Mouse (Mus musculus) gastrocnemius, postnatal 4 days (tissue): ENCODE results near the gene Cpn1. TPM values are rescaled to one million over a fixed set of nuclear protein-coding genes. Genes with fewer than 3 reads are reported as not detected.

Experiments used
- DNase-seq, 2 experiments: peaks; one replicate each; pipeline ENCODE4 v3.0.0; 2021 to 2022; ENCODE audit warnings: low spot score in 2 of 2, mixed read lengths in 2 of 2
- total RNA-seq, 2 experiments: library from RNA; stranded (reverse); gene quantifications; 2 replicates each; pipeline ENCODE4 v1.2.3; 2021

The Cpn1 gene
- total RNA-seq, 2 experiments from 2014 or later: 0.39 TPM; not detected in 1

DNA sequence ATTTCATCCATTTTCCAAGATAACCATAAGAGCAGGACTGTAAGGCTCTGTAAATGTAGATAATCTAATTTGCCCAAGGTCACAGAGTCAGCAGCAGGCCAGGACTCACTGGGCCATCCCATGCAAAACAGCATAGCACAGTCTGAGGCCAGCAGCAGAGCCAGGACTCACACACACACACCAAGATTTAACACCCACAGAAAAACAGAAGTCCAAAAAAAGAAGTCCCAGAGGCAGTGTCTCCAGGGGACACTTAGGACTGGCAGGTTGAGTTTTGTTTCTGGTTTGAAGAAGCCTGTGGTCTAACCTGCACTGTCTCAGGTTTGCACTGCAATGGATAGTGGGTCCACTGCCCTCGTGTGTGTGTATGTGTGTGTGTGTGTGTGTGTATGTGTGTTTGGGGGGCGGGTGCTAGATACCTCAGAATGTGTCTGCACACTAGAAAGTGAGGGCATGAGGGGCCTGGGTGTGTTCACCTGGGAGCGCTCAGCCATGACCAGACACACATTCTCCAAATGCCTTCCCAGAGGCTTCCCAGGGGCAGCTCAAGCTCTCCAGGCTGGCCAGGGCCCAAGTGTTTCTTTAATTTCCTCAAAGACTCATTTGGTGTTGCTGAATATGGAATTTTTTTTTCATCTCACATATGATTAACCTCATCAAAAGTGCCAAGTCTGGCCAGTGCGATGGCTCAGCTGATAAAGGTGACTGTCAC is 73.4 kb downstream of the Cpn1 start:
- no peak for DNase-seq

DNA sequence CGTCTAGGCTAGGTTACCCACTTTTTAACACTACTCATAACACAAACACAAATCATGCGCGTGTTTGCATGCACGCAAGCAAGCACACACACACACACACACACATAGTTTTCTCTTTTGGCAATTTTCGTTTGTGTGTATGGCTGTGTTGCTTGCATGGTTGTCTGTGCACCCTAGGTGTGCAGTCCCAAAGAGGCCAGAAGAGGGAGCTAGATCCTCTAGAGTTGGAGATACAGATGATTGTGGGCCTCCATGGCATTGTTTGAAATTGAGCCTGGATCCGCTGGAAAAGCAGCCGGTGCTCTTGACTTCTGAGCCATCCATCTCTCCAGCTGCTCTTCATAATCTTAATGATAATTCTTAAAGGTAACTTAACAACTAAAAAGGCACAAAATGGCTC is 79.9 kb downstream of the Cpn1 start:
- no peak for DNase-seq

Other genes starting within 250 kb of the Cpn1 start
- gene Cutc, start 233.6 kb downstream of the Cpn1 start, total RNA-seq: 10 to 100 TPM in 1 of 2 experiments, 1 to 10 TPM in 1; 8.8 to 11.3 TPM
- 10 to 100 TPM; 27.8 to 28.8 TPM for gene Cox15, start 233.6 kb downstream of the Cpn1 start, total RNA-seq
- under 1 TPM; 0.17 to 0.54 TPM for gene Abcc2, start 204.4 kb downstream of the Cpn1 start, total RNA-seq
- gene Dnmbp, start 46.4 kb downstream of the Cpn1 start, total RNA-seq: 10 to 100 TPM; 18.8 to 20.4 TPM
- under 1 TPM in 1 of 2 experiments, not detected in 1; 0.41 TPM for gene Cyp2c23, start 42.7 kb upstream of the Cpn1 start, total RNA-seq
- 10 to 100 TPM; 12.5 to 16.2 TPM for gene Erlin1, start 83.2 kb upstream of the Cpn1 start, total RNA-seq
- gene Chuk, start 120.9 kb upstream of the Cpn1 start, total RNA-seq: 10 to 100 TPM; 21.8 to 30.1 TPM
- gene Cwf19l1, start 149.3 kb upstream of the Cpn1 start, total RNA-seq: 10 to 100 TPM; 11.2 to 12.7 TPM
- 10 to 100 TPM; 23.0 to 23.1 TPM for gene Bloc1s2, start 159.9 kb upstream of the Cpn1 start, total RNA-seq
- not detected for gene Pkd2l1, start 205.9 kb upstream of the Cpn1 start, total RNA-seq
- gene Scd3, start 216.7 kb upstream of the Cpn1 start, total RNA-seq: not detected